Mouse (Mus musculus): ENCODE data around the gene Dnah1.
A peak's percentile ranks its signal among the peaks of the same experiment; 100 is the strongest.

Gene Dnah1

DNA sequence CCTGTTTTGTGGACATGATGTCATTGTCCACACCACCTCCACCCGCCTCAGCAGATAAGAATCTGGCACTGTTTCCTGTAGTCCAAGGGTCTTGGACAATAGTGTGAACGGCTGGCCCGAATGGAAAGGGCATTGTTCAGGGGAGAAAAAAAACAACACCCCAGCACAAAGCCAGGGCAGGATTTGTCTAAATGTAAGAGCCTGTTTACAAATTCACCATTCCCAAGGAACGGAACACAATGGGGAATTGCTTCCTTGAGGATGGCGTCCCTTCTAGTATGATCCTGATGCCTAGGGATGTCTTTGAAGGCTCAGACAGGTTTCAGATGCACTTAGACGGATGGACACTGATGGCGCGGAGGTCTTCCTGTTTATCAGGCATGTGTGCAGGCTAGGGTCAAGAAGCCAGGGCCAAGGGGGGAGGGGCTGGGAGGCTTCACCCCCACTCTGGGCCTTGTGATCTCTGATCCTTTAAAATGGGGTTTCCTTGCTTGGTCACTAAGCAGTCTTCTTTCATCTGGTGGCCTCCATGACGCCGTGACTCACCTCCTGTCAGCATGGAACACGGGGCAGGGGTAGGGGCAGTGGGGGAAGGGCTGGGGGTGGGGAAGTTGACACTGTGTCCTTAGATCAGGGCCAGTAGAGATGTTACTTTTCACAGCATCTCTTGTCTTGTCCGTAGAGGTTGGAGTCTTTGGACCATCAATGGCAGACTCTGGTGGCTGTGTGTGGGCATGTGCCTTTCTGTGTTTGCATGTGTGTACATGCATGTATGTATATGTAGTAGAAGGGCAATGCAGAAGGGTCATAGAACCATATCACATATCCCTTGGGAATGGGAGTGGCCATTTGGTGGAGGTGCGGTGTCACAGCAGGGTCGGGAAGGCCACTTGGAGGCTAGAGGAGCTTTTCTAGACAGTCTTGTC is 90.4 kb downstream of the Dnah1 start:
- DNase-seq = no peak

DNA sequence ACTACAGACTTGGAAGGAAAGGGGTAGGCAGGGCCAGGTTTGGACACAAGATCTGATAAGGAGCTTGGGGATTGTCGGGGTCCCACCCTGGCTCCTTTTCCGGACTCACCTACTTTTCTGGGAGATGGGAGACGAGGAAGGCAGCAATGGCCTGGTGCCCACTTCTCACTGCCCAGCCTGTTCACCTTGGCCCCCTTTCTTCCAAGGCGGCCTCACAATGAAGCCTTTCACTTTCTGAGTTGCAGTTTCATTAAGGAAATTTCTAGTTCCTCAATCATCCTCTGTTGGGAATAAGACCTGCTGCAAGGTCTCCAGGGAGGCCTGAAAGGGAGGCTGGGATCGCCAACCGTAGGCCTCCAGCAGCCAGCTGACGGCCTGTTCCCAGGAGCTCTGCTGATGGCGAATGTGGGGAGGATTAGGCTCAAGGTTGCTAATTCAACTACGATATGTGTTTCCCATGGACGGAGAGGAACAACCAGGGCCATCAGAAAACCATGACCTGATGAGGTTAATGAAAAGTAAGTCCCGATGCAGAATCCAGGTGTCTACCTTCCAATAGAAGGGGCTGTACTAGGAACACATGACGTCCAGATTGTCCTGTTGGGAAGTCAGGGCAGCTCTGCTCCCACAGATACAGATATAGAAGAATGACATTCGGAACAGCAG is 91.2 kb downstream of the Dnah1 start:
- DNase-seq = no peak

DNA sequence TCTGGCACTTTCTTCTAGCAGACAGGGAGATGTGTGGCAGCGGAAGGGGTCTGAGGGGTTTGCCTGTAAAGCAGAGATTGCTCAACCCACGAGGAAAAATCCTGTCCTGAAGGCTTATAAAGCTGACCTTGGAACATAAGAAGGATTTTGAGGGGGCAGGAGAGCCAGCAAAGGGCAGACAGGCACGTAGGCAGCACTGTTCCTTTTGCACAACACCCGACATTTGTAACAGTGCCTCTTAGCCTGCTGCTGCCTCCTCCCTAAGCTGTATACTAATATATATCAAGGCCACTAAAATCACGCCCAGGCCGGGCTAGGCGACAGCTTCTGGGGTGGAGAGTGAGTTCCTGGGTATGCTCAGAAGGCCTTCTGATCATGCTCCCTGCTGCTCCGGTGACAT is 93.3 kb downstream of the Dnah1 start:
- no peak for DNase-seq

DNA sequence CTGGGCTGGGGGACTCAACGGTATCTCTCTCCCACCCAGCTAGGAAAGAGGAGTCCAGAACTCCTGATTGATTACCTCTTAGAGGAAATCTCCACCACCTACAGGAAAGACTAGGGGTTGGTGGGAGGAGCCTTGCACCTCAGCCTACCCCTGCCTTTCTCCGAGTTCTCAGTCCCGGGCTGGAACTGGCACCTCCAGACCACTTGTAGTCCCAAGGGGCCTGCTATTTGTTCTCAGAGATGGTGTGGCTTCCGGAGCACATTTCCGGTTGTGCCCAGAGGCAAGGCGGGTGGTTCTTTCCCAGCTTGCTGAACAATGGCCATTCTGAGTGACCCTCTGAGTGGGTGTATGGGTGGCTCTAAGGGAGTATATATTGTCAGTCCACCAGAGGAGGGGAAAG is 95.5 kb downstream of the Dnah1 start:
- no peak for DNase-seq

DNA sequence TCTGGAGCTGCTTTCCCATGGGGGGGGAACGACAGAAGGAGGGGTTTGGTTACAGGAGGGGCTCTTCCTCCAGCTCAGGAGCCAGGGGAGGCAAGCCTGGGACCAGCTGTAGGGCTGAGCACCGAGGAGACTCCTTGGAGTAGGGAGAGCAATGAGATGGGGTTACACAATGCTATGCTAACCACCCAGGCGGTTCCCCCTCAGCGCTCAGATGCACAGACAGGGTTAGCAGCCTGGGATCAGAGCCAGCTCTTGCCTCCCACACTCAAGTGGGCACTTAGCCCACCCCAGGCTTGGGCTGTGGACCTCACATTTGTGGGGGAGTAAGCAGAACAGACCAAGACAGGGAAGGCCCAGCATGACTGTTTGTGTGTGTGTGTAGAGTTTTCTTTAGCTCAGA is 96.7 kb downstream of the Dnah1 start:
- DNase-seq = no peak

DNA sequence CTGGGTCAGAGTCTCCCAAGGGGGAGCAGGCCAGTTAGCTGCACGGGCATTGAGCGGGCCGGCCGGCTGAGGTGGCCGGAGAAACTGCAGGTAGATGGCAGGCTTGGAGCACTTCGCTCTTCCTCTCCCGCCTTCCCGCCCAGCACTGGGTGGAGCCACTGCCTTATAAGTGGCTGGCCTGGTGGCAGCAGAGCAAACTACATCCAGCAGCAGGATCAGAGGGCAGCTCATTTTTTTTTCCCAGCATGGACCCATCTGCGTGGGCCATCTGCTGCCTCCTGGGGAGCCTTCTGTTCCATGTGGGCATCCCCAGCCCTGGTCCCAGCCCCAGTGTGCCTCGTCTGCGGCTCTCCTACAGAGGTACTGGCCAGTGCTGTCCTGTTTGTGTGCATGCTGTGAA is 106.0 kb downstream of the Dnah1 start, which contains the start of gene Sema3g:
TSS of gene Sema3g (plus strand) at position 195 of the 400 bp plus-strand sequence.
- DNase-seq = no peak

DNA sequence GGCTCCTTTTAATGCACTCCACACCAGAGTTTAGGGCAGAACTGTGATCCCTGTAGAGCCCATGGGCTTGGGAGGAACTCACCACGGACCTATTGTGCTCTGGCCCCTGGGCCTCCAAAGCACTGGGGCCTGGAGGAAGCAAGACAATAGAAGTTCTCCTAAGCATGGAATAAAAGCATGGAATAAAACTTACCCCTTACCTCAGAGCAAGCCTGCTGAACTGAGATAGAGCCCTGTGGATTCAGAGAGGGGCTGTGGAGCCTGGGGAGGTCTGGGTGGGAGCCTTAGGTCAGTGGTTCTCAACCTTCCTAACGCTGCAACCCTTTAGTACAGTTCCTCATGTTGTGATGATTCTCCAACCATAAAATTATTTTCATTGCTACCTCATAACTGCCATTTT is 106.8 kb downstream of the Dnah1 start, which contains the start of gene Nisch:
TSS of gene Nisch (minus strand) at position 101 of the 400 bp plus-strand sequence.
- DNase-seq = no peak

DNA sequence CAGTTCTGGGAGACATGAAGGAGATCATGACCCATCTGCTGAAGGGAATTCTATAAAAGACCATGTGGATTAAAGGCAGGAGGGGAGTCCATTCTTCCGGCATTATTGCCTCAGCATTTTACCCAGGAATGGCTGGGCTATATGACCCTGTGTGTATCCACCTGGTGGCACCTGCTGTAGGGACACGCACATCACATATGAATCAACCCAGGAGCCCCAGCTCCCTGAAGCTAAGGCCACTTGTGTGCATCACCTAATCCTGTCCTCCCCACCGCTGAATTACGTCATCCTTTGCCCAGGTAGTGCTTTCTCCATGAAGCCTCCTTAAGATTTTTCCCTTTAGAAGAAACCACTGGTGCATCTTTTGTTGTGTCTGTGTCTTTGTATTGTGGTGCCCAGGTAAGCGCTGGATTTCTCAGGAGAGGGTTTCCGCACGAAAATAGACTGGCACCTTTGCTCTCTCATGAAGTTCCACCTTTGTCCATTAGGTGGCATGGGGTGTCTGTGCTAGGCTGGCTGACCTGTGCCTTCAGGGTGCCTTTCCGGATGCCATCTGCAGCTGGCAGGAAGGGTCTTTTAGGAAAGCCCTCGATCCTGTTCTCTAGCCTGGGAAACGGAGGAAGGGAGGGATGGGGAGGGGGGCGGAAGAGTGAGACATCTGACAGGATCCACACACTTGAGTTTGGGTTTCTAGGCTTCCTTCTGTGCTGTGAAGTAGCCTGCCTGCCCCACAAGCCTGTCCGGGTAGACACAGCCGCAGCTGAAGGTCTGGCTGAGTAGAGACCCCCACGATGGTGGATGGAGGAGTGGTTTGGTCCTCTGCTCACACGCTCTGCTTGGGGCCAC is 108.3 kb downstream of the Dnah1 start:
- DNase-seq = peak; percentile 83

DNA sequence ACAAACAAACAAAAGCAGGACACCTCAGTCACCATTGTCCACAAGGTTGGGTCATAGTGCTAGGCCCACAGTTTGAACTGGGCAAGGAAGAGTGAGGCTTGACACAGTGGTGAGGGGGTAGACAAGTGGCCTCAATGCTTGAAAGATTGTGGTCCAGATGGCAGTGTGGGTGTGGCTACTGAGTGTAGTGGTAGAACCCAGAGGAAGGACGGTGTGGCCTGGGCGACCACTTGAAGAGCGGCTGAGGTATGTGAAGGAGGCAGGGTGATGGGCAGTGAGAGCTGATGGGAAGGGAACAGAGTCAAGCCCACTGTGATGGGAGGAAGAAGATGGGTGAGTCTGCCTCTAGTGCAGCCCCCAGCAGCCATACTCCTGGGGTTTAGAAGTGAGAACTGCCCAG is 109.0 kb downstream of the Dnah1 start:
- DNase-seq = no peak

DNA sequence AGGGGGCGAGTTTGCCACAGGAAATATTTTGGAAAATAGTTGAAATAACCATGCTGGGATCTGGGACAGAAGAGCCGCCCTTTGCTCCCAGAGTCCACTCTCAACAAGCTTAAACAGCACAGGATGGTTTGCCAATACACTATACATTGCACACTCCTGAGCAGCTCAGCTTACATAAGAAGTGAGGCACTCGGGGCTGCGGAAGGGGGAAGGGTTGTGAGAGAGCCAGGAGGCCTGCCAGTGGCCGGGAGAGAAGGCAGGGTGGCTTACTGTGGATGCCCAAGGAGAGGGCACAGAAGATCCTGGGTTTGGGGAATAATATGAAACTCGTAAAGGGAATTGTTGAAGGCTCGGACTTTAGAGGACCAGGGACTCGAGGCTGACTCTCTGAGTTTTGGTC is 109.8 kb downstream of the Dnah1 start:
- no peak for DNase-seq

DNA sequence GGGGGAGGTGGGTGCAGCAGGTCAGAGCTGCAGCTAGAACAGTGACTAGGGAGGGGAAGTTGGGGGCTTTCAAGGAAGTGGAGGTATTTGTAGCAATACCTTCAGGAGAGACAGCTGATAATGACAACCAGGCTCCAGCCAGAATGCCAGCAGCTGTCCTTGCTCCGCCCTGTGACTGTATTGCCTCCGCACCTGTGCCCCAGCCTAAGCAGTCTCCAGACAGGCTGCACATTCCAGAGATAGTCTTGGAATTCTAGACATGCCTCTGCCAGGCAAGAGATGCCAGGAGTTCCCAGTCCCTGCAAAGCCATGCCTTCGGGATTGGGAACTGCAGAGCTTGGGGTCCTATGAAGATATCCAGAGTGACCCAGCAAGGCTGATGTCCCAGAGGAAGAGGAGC is 111.2 kb downstream of the Dnah1 start:
- no peak for DNase-seq

DNA sequence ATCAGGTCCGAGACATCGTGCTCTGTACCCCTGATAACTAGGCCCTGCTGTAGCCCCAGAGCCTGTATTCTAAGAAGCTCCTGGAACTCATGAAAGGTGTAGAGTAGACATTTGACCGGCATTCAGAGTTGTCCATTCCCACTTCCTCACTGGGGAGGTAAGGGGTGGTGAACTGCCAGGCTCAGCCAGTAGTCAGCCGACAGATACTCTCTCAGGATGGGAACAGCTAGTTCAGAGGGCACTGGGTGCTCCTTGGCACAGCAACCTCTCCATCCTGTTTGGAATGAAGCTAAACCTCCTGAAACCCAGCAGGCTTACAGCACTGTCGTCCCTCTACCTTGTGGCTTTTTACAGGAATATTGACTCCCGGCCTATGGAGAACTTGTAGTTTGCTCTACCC is 111.8 kb downstream of the Dnah1 start:
- no peak for DNase-seq

All from thymus, postnatal 14 days (tissue).